Mouse (Mus musculus): Measurements from ENCODE around the gene Cald1. TPM values are rescaled to one million over a fixed set of nuclear protein-coding genes. Genes with fewer than 3 reads are reported as not detected.

The Cald1 gene
- polyA plus RNA-seq, 1 experiment from 2014 or later: 171 TPM

DNA sequence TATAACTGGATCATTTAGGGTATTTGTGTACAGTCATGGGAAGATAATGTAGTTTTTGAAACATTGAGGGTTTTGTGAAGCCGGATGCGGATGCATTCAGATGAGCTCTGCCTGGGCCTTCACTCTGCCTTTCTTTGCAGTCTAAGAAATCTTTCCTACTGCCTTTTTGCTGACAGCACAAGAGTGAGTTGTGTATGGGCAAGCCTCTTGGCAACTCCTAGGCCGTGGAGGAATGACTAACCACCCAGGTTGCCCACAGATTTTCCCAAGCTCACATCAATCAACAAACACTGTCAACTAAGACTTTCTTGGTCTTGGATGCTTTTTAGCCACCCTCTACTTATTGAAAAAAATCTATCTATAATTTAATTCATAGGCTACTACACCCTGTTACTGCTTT, 26.2 kb downstream of the Cald1 start:
- H3K4me3 ChIP-seq (ENCODE audit: low read depth, low read length): no peak overlapping the region
- ATAC-seq (ENCODE audit: low FRiP score) (no peak), DNase-seq (ENCODE audit: low spot score) (no peak)
- no peak overlapping the region for H3K9ac ChIP-seq (ENCODE audit: low read depth, low read length)
- no peaks in the 10 kb centered on the region for H3K9me3 ChIP-seq (ENCODE audit: control insufficient read depth, low read length)
- H3K4me2 ChIP-seq (replicated peaks; ENCODE audit: low read depth, low read length): no peak overlapping the region
- H3K27me3 ChIP-seq (ENCODE audit: control insufficient read depth, insufficient read depth, low read length): no peaks in the 10 kb centered on the region
- no peaks in the 10 kb centered on the region for H3K36me3 ChIP-seq (ENCODE audit: control insufficient read depth, insufficient read depth, low read length)
- no peaks in the 10 kb centered on the region for H3K4me1 ChIP-seq (replicated peaks; ENCODE audit: control insufficient read depth, insufficient read depth, low read length)
- 80% methylated on average over 3 of the region's 3 CpGs for WGBS
- H3K27ac ChIP-seq (ENCODE audit: low read depth, low read length): no peak overlapping the region

DNA sequence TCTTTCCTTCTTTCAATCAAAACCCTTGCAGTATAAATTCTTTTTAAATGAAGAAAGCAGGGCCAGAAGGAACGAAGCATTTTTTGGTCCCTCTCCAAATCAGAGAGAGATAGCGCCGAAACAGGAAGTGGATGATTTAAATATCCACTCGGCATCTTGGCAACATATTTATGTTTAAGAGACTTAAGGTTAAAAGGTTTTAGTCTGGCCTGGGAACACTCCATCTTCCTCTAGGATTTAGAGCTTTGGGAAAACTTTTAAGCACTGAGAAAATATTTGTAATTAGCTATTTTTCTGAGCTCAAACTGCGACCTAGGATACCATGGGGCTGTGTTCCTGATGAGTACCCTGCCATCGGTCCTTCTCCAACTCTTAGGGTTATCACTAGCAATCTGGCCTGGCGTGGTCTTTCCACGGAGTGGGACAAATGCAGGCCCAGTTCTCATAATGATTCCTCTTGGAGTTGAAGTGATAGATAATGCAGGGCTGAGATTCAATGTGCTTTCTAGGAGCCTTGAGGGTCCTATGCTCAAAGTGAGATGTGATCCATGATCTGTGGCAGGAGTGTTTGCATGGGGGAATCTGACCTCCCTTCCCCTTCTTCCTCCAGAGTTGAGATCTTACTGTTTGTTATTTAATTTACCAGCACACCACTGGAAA, 28.4 kb downstream of the Cald1 start:
- H3K27me3 ChIP-seq (ENCODE audit: control insufficient read depth, insufficient read depth, low read length): no peaks in the 10 kb centered on the region
- no peaks in the 10 kb centered on the region for H3K36me3 ChIP-seq (ENCODE audit: control insufficient read depth, insufficient read depth, low read length)
- H3K4me3 ChIP-seq (ENCODE audit: low read depth, low read length): no peak overlapping the region
- H3K4me1 ChIP-seq (replicated peaks; ENCODE audit: control insufficient read depth, insufficient read depth, low read length): no peaks in the 10 kb centered on the region
- no peaks in the 10 kb centered on the region for H3K9me3 ChIP-seq (ENCODE audit: control insufficient read depth, low read length)
- DNase-seq (ENCODE audit: low spot score): no peak
- no peak for ATAC-seq (ENCODE audit: low FRiP score)
- no peak overlapping the region for H3K27ac ChIP-seq (ENCODE audit: low read depth, low read length)
- no peak overlapping the region for H3K9ac ChIP-seq (ENCODE audit: low read depth, low read length)
- 92% methylated on average over 8 of the region's 8 CpGs for whole genome bisulfite sequencing
- H3K4me2 ChIP-seq (replicated peaks; ENCODE audit: low read depth, low read length): no peak overlapping the region

GRCm38 (mm10) chr6:34628131-34628530, 29.8 kb downstream of the Cald1 start:
- H3K27me3 ChIP-seq (ENCODE audit: control insufficient read depth, insufficient read depth, low read length): no peaks in the 10 kb centered on the region
- DNase-seq (ENCODE audit: low spot score) (no peak), ATAC-seq (ENCODE audit: low FRiP score) (no peak)
- H3K4me3 ChIP-seq (ENCODE audit: low read depth, low read length): no peak overlapping the region
- no peak overlapping the region for H3K4me2 ChIP-seq (replicated peaks; ENCODE audit: low read depth, low read length)
- no peaks in the 10 kb centered on the region for H3K9me3 ChIP-seq (ENCODE audit: control insufficient read depth, low read length)
- H3K27ac ChIP-seq (ENCODE audit: low read depth, low read length): no peak overlapping the region
- WGBS: 65% methylated on average over 1 of the region's 1 CpGs
- no peaks in the 10 kb centered on the region for H3K4me1 ChIP-seq (replicated peaks; ENCODE audit: control insufficient read depth, insufficient read depth, low read length)
- no peak overlapping the region for H3K9ac ChIP-seq (ENCODE audit: low read depth, low read length)
- no peaks in the 10 kb centered on the region for H3K36me3 ChIP-seq (ENCODE audit: control insufficient read depth, insufficient read depth, low read length)

DNA sequence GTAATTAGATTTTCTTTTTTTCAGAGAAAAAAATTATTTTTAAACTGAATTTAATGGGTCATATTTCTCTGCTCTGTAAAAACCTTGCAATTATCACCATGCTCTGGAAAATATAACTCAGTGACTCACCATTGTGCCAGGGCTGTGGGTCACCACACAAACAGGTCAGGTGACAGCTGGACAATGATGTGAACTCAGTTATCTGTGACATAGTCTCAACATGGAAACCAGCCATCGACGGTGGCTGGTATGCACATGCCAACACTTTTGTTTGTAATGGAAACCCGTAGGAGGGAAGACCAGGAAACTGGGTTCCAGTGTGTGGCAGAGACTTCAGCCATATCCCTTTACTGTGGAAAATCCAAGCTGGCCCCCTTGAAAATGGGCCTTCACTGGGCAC, 35.5 kb downstream of the Cald1 start:
- Histone ChIP-seq H3K4me2 (replicated peaks; ENCODE audit: low read depth, low read length) (no peak overlapping the region), H3K36me3 (ENCODE audit: control insufficient read depth, insufficient read depth, low read length) (no peaks in the 10 kb centered on the region), H3K4me3 (ENCODE audit: low read depth, low read length) (no peak overlapping the region), H3K9ac (ENCODE audit: low read depth, low read length) (no peak overlapping the region), H3K27me3 (ENCODE audit: control insufficient read depth, insufficient read depth, low read length) (no peaks in the 10 kb centered on the region), H3K4me1 (replicated peaks; ENCODE audit: control insufficient read depth, insufficient read depth, low read length) (no peaks in the 10 kb centered on the region), H3K9me3 (ENCODE audit: control insufficient read depth, low read length) (no peaks in the 10 kb centered on the region), H3K27ac (ENCODE audit: low read depth, low read length) (no peak overlapping the region)
- no peak for DNase-seq (ENCODE audit: low spot score)
- ATAC-seq (ENCODE audit: low FRiP score): no peak
- 78% methylated on average over 3 of the region's 3 CpGs for WGBS

GRCm38 (mm10) chr6:34637588-34638438, 39.5 kb downstream of the Cald1 start:
- no peaks in the 10 kb centered on the region for H3K4me1 ChIP-seq (replicated peaks; ENCODE audit: control insufficient read depth, insufficient read depth, low read length)
- no peak overlapping the region for H3K27ac ChIP-seq (ENCODE audit: low read depth, low read length)
- H3K9me3 ChIP-seq (ENCODE audit: control insufficient read depth, low read length): no peaks in the 10 kb centered on the region
- no peak overlapping the region for H3K4me3 ChIP-seq (ENCODE audit: low read depth, low read length)
- H3K9ac ChIP-seq (ENCODE audit: low read depth, low read length): no peak overlapping the region
- ATAC-seq (ENCODE audit: low FRiP score): no peak
- no peaks in the 10 kb centered on the region for H3K36me3 ChIP-seq (ENCODE audit: control insufficient read depth, insufficient read depth, low read length)
- no peaks in the 10 kb centered on the region for H3K27me3 ChIP-seq (ENCODE audit: control insufficient read depth, insufficient read depth, low read length)
- WGBS: 63% methylated on average over 10 of the region's 10 CpGs
- no peak for DNase-seq (ENCODE audit: low spot score)
- H3K4me2 ChIP-seq (replicated peaks; ENCODE audit: low read depth, low read length): no peak overlapping the region

- WGBS: 63% methylated on average over 2 of the region's 2 CpGs
- Histone ChIP-seq H3K36me3 (ENCODE audit: control insufficient read depth, insufficient read depth, low read length) (no peaks in the 10 kb centered on the region), H3K4me3 (ENCODE audit: low read depth, low read length) (no peak overlapping the region), H3K27ac (ENCODE audit: low read depth, low read length) (no peak overlapping the region), H3K27me3 (ENCODE audit: control insufficient read depth, insufficient read depth, low read length) (no peaks in the 10 kb centered on the region), H3K9ac (ENCODE audit: low read depth, low read length) (no peak overlapping the region), H3K9me3 (ENCODE audit: control insufficient read depth, low read length) (no peaks in the 10 kb centered on the region), H3K4me2 (replicated peaks; ENCODE audit: low read depth, low read length) (no peak overlapping the region), H3K4me1 (replicated peaks; ENCODE audit: control insufficient read depth, insufficient read depth, low read length) (no peaks in the 10 kb centered on the region)
- no peak for DNase-seq (ENCODE audit: low spot score)
- no peak for ATAC-seq (ENCODE audit: low FRiP score)
Observed at GRCm38 (mm10) chr6:34638667-34639066, 40.4 kb downstream of the Cald1 start.

DNA sequence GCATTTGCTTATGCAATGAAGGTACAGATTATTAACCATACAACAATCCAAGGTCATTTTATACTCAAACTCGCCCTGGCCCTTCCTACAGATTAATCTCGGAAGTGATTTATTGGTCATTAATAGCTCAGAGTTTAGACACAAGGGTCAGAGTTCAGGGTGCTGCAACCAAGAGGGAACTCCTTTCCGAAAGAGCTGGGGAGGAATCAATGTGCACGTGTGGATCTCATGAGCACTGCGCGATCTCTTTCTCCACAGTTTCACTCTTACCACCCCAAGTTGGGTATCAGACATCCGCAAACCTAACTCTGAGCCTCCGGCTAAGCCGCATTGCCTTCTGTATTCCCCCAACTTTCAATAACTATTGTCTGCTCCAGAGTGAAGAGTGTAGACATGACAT, 41.9 kb downstream of the Cald1 start:
- ATAC-seq (ENCODE audit: low FRiP score): no peak
- H3K9ac ChIP-seq (ENCODE audit: low read depth, low read length): no peak overlapping the region
- DNase-seq (ENCODE audit: low spot score): no peak
- no peaks in the 10 kb centered on the region for H3K27me3 ChIP-seq (ENCODE audit: control insufficient read depth, insufficient read depth, low read length)
- no peak overlapping the region for H3K4me2 ChIP-seq (replicated peaks; ENCODE audit: low read depth, low read length)
- no peak overlapping the region for H3K27ac ChIP-seq (ENCODE audit: low read depth, low read length)
- H3K9me3 ChIP-seq (ENCODE audit: control insufficient read depth, low read length): no peaks in the 10 kb centered on the region
- no peaks in the 10 kb centered on the region for H3K4me1 ChIP-seq (replicated peaks; ENCODE audit: control insufficient read depth, insufficient read depth, low read length)
- no peak overlapping the region for H3K4me3 ChIP-seq (ENCODE audit: low read depth, low read length)
- no peaks in the 10 kb centered on the region for H3K36me3 ChIP-seq (ENCODE audit: control insufficient read depth, insufficient read depth, low read length)
- WGBS: 86% methylated on average over 9 of the region's 9 CpGs

DNA sequence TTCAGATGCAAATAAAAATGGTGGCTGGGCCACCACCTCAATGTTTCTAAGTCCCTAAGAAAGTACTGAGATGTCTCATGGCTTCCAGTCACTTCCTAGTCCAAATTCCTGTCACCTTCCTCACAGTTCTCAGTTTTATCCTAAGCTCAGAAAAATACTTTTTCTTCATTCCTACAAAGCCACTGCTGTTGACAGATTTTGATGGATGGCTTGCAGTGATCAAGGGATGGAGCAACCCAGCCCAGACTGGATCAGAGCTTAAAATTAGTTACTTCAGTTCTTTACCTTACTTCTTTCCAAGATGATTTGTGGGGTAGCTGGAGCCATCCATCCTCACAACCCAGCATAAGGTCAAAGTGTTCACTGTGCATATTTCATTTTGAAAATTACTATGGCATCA, 42.8 kb downstream of the Cald1 start:
- Histone ChIP-seq H3K36me3 (ENCODE audit: control insufficient read depth, insufficient read depth, low read length) (no peaks in the 10 kb centered on the region), H3K9me3 (ENCODE audit: control insufficient read depth, low read length) (no peaks in the 10 kb centered on the region), H3K4me1 (replicated peaks; ENCODE audit: control insufficient read depth, insufficient read depth, low read length) (no peaks in the 10 kb centered on the region), H3K4me2 (replicated peaks; ENCODE audit: low read depth, low read length) (no peak overlapping the region), H3K27ac (ENCODE audit: low read depth, low read length) (no peak overlapping the region), H3K4me3 (ENCODE audit: low read depth, low read length) (no peak overlapping the region), H3K27me3 (ENCODE audit: control insufficient read depth, insufficient read depth, low read length) (no peaks in the 10 kb centered on the region), H3K9ac (ENCODE audit: low read depth, low read length) (no peak overlapping the region)
- ATAC-seq (ENCODE audit: low FRiP score) (no peak), DNase-seq (ENCODE audit: low spot score) (no peak)

GRCm38 (mm10) chr6:34642075-34642547, 43.8 kb downstream of the Cald1 start:
- H3K36me3 ChIP-seq (ENCODE audit: control insufficient read depth, insufficient read depth, low read length): no peaks in the 10 kb centered on the region
- DNase-seq (ENCODE audit: low spot score) (no peak), ATAC-seq (ENCODE audit: low FRiP score) (no peak)
- 89% methylated on average over 5 of the region's 5 CpGs for WGBS
- H3K9me3 ChIP-seq (ENCODE audit: control insufficient read depth, low read length): no peaks in the 10 kb centered on the region
- H3K27ac ChIP-seq (ENCODE audit: low read depth, low read length): no peak overlapping the region
- H3K4me2 ChIP-seq (replicated peaks; ENCODE audit: low read depth, low read length): no peak overlapping the region
- no peak overlapping the region for H3K9ac ChIP-seq (ENCODE audit: low read depth, low read length)
- no peaks in the 10 kb centered on the region for H3K4me1 ChIP-seq (replicated peaks; ENCODE audit: control insufficient read depth, insufficient read depth, low read length)
- H3K4me3 ChIP-seq (ENCODE audit: low read depth, low read length): no peak overlapping the region
- H3K27me3 ChIP-seq (ENCODE audit: control insufficient read depth, insufficient read depth, low read length): no peaks in the 10 kb centered on the region
